Mouse (Mus musculus) embryonic fibroblast, embryonic 13.5 days (primary cell): ENCODE results near the gene Fbxl13. TPM values are rescaled to one million over a fixed set of nuclear protein-coding genes. Genes with fewer than 3 reads are reported as not detected.
A peak's percentile ranks its signal among the peaks of the same experiment; 100 is the strongest.
"Not testable (repeated sequence)": the region's sequence is repeated elsewhere in the genome, so short reads cannot be mapped to it uniquely, and the experiment has no call there.

Source experiments
- H3K27ac ChIP-seq: 2 replicates; pipeline ENCODE4 v1.5.1; 2012; ENCODE audit warnings: low read length, control low read depth, inconsistent platforms; ENCODE audit not compliant: insufficient read depth
- H3K4me1 ChIP-seq: 2 replicates; pipeline ENCODE4 v1.6.1; 2011; ENCODE audit warnings: low read length; ENCODE audit not compliant: control insufficient read depth, insufficient read depth
- H3K4me3 ChIP-seq: 2 replicates; pipeline ENCODE4 v1.5.1; 2011; ENCODE audit warnings: mild to moderate bottlenecking, control low read depth, low read length; ENCODE audit not compliant: insufficient read depth
- CTCF ChIP-seq: IDR thresholded peaks from 2 replicates; pipeline ENCODE4 v1.5.1; 2011; ENCODE audit warnings: mild to moderate bottlenecking, control low read depth, low read length, moderate library complexity, borderline replicate concordance; ENCODE audit not compliant: insufficient read depth
- POLR2A ChIP-seq: IDR thresholded peaks from 2 replicates; pipeline ENCODE4 v1.6.1; 2011; ENCODE audit warnings: low read depth, mild to moderate bottlenecking, control low read depth, low read length, moderate library complexity
- polyA plus RNA-seq: library from polyadenylated mRNA; stranded (reverse); fragments of >200 nt; gene quantifications from 2 replicates; pipeline ENCODE4 v1.2.4, GENCODE M21; 2011; ENCODE audit warnings: low read depth; ENCODE audit not compliant: missing spikeins, insufficient read length

Gene Fbxl13
- polyA plus RNA-seq, 1 experiment = not detected

DNA sequence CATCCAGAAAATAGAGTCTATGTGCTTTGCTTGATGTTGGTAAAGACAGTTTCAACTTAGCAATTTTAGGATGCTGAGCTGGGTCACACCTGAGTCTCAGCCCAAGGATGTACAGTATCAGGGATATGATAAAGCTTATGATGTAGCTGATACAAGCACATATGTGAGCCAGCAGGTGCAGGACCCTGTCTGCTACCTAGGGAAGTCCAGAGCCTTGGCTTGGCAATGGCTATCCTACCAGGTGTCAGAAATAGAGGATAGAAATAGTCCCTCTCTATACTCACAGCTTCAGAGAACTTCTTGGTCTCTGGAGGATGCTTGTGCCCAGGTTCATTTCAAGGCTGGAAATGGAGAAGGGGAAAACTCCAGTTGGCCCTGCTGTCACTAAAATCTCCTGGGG lies 19.5 kb downstream of the Fbxl13 start:
- no peak for TF ChIP-seq CTCF
- no peak overlapping the region for H3K4me3 ChIP-seq
- no peak overlapping the region for H3K27ac ChIP-seq
- no peaks in the 10 kb centered on the region for H3K4me1 ChIP-seq

DNA sequence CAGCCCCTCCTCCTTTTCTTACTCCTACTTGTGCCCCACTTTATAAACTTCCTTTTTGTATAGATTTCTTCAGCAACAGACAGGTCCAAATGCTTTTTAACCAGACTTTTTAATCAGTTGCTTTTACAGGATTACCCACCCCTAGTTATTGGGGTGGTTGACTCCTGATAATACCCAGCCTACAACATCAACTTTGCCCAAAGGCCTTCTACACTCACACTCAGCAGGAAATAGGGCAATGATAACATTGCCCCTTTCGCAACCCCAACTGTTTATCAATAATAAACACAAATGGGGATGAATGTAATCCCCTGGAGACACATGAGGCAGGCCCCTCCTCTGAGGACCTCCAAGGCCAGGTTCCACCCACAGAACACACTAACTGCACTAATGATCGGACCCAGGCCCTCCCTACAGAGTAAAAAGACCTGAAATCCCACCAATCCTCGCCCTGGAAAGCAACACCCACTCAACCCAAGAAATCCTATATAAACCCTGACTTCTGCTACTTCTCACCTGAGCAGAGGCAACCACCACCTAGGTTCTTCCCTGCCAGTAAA lies 28.9 kb downstream of the Fbxl13 start:
- Histone ChIP-seq H3K27ac (no peak overlapping the region), H3K4me1 (no peaks in the 10 kb centered on the region), H3K4me3 (no peak overlapping the region)
- no peak for TF ChIP-seq CTCF
- TF ChIP-seq POLR2A = no peak

DNA sequence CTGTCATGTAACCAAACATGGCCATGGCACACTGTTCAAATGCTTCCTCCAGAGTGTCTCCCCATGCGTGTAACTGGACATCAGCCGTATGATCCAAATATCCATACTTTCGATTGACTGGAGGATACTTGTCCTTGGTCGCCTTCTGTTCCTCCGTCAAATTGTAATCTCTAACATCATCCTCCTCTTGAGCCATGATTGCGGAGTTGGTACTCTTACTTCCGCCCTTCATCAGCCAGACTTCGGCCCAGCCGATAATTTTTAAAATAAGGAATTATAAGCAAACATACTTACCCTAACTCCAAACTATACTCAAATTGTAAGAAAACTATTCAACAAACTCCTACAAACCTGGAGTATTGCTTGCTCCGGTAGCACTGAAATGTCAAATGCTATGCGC lies 31.1 kb downstream of the Fbxl13 start:
- H3K27ac ChIP-seq, H3K4me1 ChIP-seq, H3K4me3 ChIP-seq: not testable (repeated sequence)

GRCm38 (mm10) chr5:21610996-21611395 lies 34.4 kb downstream of the Fbxl13 start:
- no peak overlapping the region for H3K4me3 ChIP-seq
- peaks cover 5% of the 10 kb centered on the region for H3K4me1 ChIP-seq
- H3K27ac ChIP-seq = no peak overlapping the region
- no peak for TF ChIP-seq CTCF
- no peak for TF ChIP-seq POLR2A

GRCm38 (mm10) chr5:21608311-21609304 lies 36.8 kb downstream of the Fbxl13 start:
- Histone ChIP-seq H3K27ac (peak overlapping the region; percentile 71), H3K4me1 (peaks cover 5% of the 10 kb centered on the region), H3K4me3 (no peak overlapping the region)
- TF ChIP-seq POLR2A (no peak), CTCF (no peak)

GRCm38 (mm10) chr5:21605936-21606335 lies 39.5 kb downstream of the Fbxl13 start:
- H3K27ac ChIP-seq = no peak overlapping the region
- no peak overlapping the region for H3K4me3 ChIP-seq
- H3K4me1 ChIP-seq = peaks cover 5% of the 10 kb centered on the region
- TF ChIP-seq CTCF (no peak), POLR2A (no peak)

DNA sequence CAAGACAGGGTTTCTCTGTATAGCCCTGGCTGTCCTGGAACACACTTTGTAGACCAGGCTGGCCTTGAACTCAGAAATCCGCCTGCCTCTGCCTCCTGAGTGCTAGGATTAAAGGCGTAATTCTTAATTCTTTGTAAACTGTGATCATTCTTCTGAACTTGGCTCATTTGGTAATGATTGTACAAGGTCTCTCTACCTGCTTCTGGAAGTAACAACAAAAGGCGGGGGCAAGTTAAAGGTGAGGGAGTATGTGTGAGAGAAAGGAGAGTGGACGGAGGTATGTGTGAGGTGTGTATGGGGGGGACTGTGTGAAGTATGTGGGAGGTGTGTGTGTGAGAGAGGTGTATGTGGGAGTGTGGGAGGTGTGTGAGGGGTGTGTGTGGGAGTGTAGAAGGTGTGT lies 45.5 kb downstream of the Fbxl13 start:
- H3K4me3 ChIP-seq = no peak overlapping the region
- H3K27ac ChIP-seq = no peak overlapping the region
- TF ChIP-seq POLR2A = no peak
- no peak for TF ChIP-seq CTCF
- H3K4me1 ChIP-seq = no peaks in the 10 kb centered on the region; the same call in none of the 2 replicates

- H3K4me3 ChIP-seq, H3K4me1 ChIP-seq, H3K27ac ChIP-seq: not testable (repeated sequence)
Measured at GRCm38 (mm10) chr5:21599536-21599935, 45.9 kb downstream of the Fbxl13 start.

GRCm38 (mm10) chr5:21593201-21593709 lies 52.2 kb downstream of the Fbxl13 start:
- TF ChIP-seq POLR2A (no peak), CTCF (no peak)
- no peak overlapping the region for H3K27ac ChIP-seq
- peaks cover 5% of the 10 kb centered on the region; the same call in 1 of the 2 replicates for H3K4me1 ChIP-seq
- H3K4me3 ChIP-seq = no peak overlapping the region

DNA sequence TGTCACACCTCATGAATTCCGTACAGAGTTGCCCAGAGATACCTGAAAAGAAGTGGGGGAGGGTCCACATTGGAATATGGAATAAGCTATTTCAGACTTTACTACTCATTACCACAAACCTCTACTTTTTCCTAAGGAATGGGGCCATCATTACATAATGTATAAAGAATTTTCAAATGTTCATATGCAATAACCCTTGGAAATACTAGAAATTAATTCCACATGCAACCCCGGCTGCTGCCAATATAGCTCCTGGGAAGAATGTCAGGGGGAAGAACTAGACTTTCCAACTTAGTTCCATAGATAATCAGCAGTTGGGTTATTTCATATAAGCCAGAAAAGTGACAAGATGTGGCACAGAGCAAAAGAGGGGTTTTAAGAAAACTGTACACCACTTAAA lies 53.3 kb downstream of the Fbxl13 start:
- TF ChIP-seq CTCF = no peak
- TF ChIP-seq POLR2A = no peak

DNA sequence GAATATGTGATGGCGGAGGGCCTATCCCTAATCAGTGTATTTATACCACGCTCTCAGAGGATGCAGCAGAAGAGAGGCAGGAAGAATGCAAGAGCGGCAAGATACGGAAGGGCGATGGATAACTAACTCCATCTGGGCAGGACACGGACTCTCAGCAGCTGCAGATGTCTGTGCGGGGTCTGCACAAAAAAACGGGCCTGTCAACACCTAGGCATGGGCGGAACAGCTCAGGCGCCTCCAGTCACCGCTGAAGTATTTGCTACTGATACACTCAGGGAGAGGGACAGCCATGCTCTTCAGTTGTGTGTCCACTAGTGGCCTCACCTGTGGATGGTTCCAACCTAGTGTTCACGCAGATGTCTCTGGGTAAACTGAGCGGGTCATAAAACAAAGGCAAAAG lies 57.2 kb downstream of the Fbxl13 start:
- Histone ChIP-seq H3K4me3 (no peak overlapping the region), H3K4me1 (peaks cover 5% of the 10 kb centered on the region), H3K27ac (no peak overlapping the region)
- TF ChIP-seq POLR2A = no peak
- no peak for TF ChIP-seq CTCF

More for the DNA sequence above, 53.3 kb downstream of the Fbxl13 start:
- peaks cover 5% of the 10 kb centered on the region; the same call in 1 of the 2 replicates for H3K4me1 ChIP-seq
- no peak overlapping the region for H3K4me3 ChIP-seq
- H3K27ac ChIP-seq = peak overlapping the region; percentile 37; the same call in 1 of the 2 replicates
